Mouse (Mus musculus): ENCODE measurements around the gene Il17rd. TPM values are rescaled to one million over a fixed set of nuclear protein-coding genes. Genes with fewer than 3 reads are reported as not detected.

Il17rd gene
- polyA plus RNA-seq, 1 experiment from 2014 or later: 1.1 TPM

GRCm38 (mm10) chr14:27130676-27131075 is 91.9 kb downstream of the Il17rd start:
- Histone ChIP-seq H3K9me3 (ENCODE audit: control insufficient read depth, low read length) (no peaks in the 10 kb centered on the region), H3K4me1 (replicated peaks; ENCODE audit: control insufficient read depth, insufficient read depth) (no peaks in the 10 kb centered on the region), H3K36me3 (ENCODE audit: control insufficient read depth, insufficient read depth, low read length) (no peaks in the 10 kb centered on the region), H3K9ac (ENCODE audit: low read length) (no peak overlapping the region), H3K27ac (replicated peaks) (no peak overlapping the region), H3K4me2 (replicated peaks; ENCODE audit: low read depth) (no peak overlapping the region), H3K27me3 (ENCODE audit: control insufficient read depth, insufficient read depth, low read length) (no peaks in the 10 kb centered on the region), H3K4me3 (ENCODE audit: low read depth, low read length) (no peak overlapping the region)
- no peak for TF ChIP-seq EP300 (optimal IDR thresholded peaks at IDR 0.05)
- no peak for TF ChIP-seq CTCF (IDR thresholded peaks at IDR 0.05; ENCODE audit: low read depth)
- DNase-seq (ENCODE audit: low spot score) (no peak), ATAC-seq (ENCODE audit: low FRiP score, low TSS enrichment) (no peak)
- WGBS: 81% methylated on average over 1 of the region's 1 CpGs

DNA sequence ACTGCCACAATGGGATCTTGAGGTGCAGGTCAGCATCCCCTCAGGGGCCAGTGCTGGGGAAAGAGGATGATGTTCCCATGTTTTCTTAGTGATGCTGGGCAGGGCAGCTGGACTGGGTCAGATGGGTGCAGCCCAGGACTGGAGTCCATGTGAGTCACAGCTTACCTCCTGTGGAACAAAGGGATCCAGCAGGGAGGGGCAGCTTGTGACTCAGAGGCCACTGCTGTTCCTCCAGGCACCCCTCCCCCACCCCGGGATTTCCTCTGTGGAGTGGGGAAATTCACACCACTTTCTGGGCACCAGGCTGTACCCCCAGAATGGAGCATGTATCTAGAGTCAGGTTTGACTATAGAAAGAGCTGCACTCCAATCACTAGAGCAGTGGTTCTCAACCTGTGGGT is 92.8 kb downstream of the Il17rd start:
- ATAC-seq (ENCODE audit: low FRiP score, low TSS enrichment): peak; percentile 97
- H3K4me1 ChIP-seq (replicated peaks; ENCODE audit: control insufficient read depth, insufficient read depth): no peaks in the 10 kb centered on the region

DNA sequence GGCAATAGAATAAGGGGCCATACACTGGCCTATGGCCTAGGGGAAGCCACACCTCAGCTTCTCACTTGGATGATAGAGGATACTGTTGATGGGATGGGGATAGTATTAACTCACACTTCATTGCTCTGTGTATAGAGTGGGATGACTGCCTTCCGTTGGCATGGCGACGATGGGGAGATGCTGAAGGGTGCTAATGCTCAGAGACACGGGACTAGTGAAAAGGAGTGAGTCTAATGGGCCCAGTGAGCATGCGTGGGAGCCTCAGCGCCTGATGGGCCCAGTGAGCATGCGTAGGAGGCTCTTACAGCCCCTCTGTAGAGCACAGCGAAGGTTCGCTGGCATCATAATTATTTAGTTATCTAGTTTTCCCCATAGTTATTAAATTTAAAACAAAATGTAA is 100.2 kb downstream of the Il17rd start:
- DNase-seq (ENCODE audit: low spot score) (no peak), ATAC-seq (ENCODE audit: low FRiP score, low TSS enrichment) (no peak)
- H3K27me3 ChIP-seq (ENCODE audit: control insufficient read depth, insufficient read depth, low read length): no peaks in the 10 kb centered on the region
- no peak for TF ChIP-seq CTCF (IDR thresholded peaks at IDR 0.05; ENCODE audit: low read depth)
- 87% methylated on average over 9 of the region's 9 CpGs for WGBS
- H3K9ac ChIP-seq (ENCODE audit: low read length): no peak overlapping the region
- no peak overlapping the region for H3K4me3 ChIP-seq (ENCODE audit: low read depth, low read length)
- no peak overlapping the region for H3K4me2 ChIP-seq (replicated peaks; ENCODE audit: low read depth)
- no peak overlapping the region for H3K27ac ChIP-seq (replicated peaks)
- H3K4me1 ChIP-seq (replicated peaks; ENCODE audit: control insufficient read depth, insufficient read depth): no peaks in the 10 kb centered on the region
- no peaks in the 10 kb centered on the region for H3K36me3 ChIP-seq (ENCODE audit: control insufficient read depth, insufficient read depth, low read length)
- H3K9me3 ChIP-seq (ENCODE audit: control insufficient read depth, low read length): no peaks in the 10 kb centered on the region

More for the DNA sequence above, 92.8 kb downstream of the Il17rd start:
- Histone ChIP-seq H3K27ac (replicated peaks) (peak overlapping the region; percentile 5; the same call in 1 of the 2 replicates), H3K9ac (ENCODE audit: low read length) (no peak overlapping the region), H3K4me2 (replicated peaks; ENCODE audit: low read depth) (no peak overlapping the region), H3K36me3 (ENCODE audit: control insufficient read depth, insufficient read depth, low read length) (no peaks in the 10 kb centered on the region), H3K4me3 (ENCODE audit: low read depth, low read length) (no peak overlapping the region), H3K9me3 (ENCODE audit: control insufficient read depth, low read length) (no peaks in the 10 kb centered on the region), H3K27me3 (ENCODE audit: control insufficient read depth, insufficient read depth, low read length) (no peaks in the 10 kb centered on the region)
- no peak for TF ChIP-seq CTCF (IDR thresholded peaks at IDR 0.05; ENCODE audit: low read depth)
- no peak for TF ChIP-seq EP300 (optimal IDR thresholded peaks at IDR 0.05)
- peak; percentile 83 for DNase-seq (ENCODE audit: low spot score)
- WGBS: 50% methylated on average over 1 of the region's 1 CpGs

GRCm38 (mm10) chr14:27139968-27140367 is 101.2 kb downstream of the Il17rd start:
- no peak for TF ChIP-seq EP300 (optimal IDR thresholded peaks at IDR 0.05)
- no peak for TF ChIP-seq CTCF (IDR thresholded peaks at IDR 0.05; ENCODE audit: low read depth)
- Histone ChIP-seq H3K4me3 (ENCODE audit: low read depth, low read length) (no peak overlapping the region), H3K9me3 (ENCODE audit: control insufficient read depth, low read length) (no peaks in the 10 kb centered on the region), H3K27ac (replicated peaks) (no peak overlapping the region), H3K4me2 (replicated peaks; ENCODE audit: low read depth) (no peak overlapping the region), H3K27me3 (ENCODE audit: control insufficient read depth, insufficient read depth, low read length) (no peaks in the 10 kb centered on the region), H3K9ac (ENCODE audit: low read length) (no peak overlapping the region), H3K4me1 (replicated peaks; ENCODE audit: control insufficient read depth, insufficient read depth) (peaks cover 3% of the 10 kb centered on the region; the same call in 1 of the 2 replicates), H3K36me3 (ENCODE audit: control insufficient read depth, insufficient read depth, low read length) (no peaks in the 10 kb centered on the region)
- 83% methylated on average over 3 of the region's 3 CpGs for WGBS
- DNase-seq (ENCODE audit: low spot score): no peak
- peak; percentile 53; the same call in 1 of the 2 replicates for ATAC-seq (ENCODE audit: low FRiP score, low TSS enrichment)

GRCm38 (mm10) chr14:27141486-27141885 is 102.7 kb downstream of the Il17rd start:
- no peak for TF ChIP-seq EP300 (optimal IDR thresholded peaks at IDR 0.05)
- no peak for TF ChIP-seq CTCF (IDR thresholded peaks at IDR 0.05; ENCODE audit: low read depth)
- Histone ChIP-seq H3K4me1 (replicated peaks; ENCODE audit: control insufficient read depth, insufficient read depth) (peaks cover 3% of the 10 kb centered on the region; the same call in 1 of the 2 replicates), H3K4me2 (replicated peaks; ENCODE audit: low read depth) (no peak overlapping the region), H3K9ac (ENCODE audit: low read length) (no peak overlapping the region), H3K36me3 (ENCODE audit: control insufficient read depth, insufficient read depth, low read length) (no peaks in the 10 kb centered on the region), H3K27ac (replicated peaks) (peak overlapping the region; percentile 45; the same call in 1 of the 2 replicates), H3K9me3 (ENCODE audit: control insufficient read depth, low read length) (no peaks in the 10 kb centered on the region), H3K4me3 (ENCODE audit: low read depth, low read length) (no peak overlapping the region), H3K27me3 (ENCODE audit: control insufficient read depth, insufficient read depth, low read length) (no peaks in the 10 kb centered on the region)
- no peak; the same call in 1 of the 2 replicates for ATAC-seq (ENCODE audit: low FRiP score, low TSS enrichment)
- no peak for DNase-seq (ENCODE audit: low spot score)
- WGBS: 16% methylated on average over 3 of the region's 3 CpGs

GRCm38 (mm10) chr14:27142680-27143079 is 103.9 kb downstream of the Il17rd start:
- Histone ChIP-seq H3K9me3 (ENCODE audit: control insufficient read depth, low read length) (no peaks in the 10 kb centered on the region), H3K27me3 (ENCODE audit: control insufficient read depth, insufficient read depth, low read length) (no peaks in the 10 kb centered on the region), H3K4me1 (replicated peaks; ENCODE audit: control insufficient read depth, insufficient read depth) (peaks cover 3% of the 10 kb centered on the region; the same call in 1 of the 2 replicates), H3K27ac (replicated peaks) (no peak overlapping the region), H3K9ac (ENCODE audit: low read length) (no peak overlapping the region), H3K4me2 (replicated peaks; ENCODE audit: low read depth) (no peak overlapping the region), H3K36me3 (ENCODE audit: control insufficient read depth, insufficient read depth, low read length) (no peaks in the 10 kb centered on the region), H3K4me3 (ENCODE audit: low read depth, low read length) (no peak overlapping the region)
- WGBS: 84% methylated on average over 4 of the region's 5 CpGs
- no peak for TF ChIP-seq CTCF (IDR thresholded peaks at IDR 0.05; ENCODE audit: low read depth)
- TF ChIP-seq EP300 (optimal IDR thresholded peaks at IDR 0.05): no peak
- ATAC-seq (ENCODE audit: low FRiP score, low TSS enrichment) (no peak), DNase-seq (ENCODE audit: low spot score) (no peak)

Data from stomach, postnatal 0 days (tissue).